Mouse (Mus musculus): ENCODE data around the gene Fosl2.

The Fosl2 gene

GRCm38 (mm10) chr5:32134051-32134732, 1.4 kb upstream of the Fosl2 start:
- peak in 1 of 2 experiments; percentile 81 for DNase-seq (ENCODE audit: low spot score in 2 of 2)

GRCm38 (mm10) chr5:32134903-32135335, 682 bp upstream of the Fosl2 start:
- DNase-seq (ENCODE audit: low spot score in 2 of 2) = peak in 1 of 2 experiments; percentile 74

- peak in 1 of 2 experiments; percentile 75 for DNase-seq (ENCODE audit: low spot score in 2 of 2)
These were observed 781 bp downstream of the Fosl2 start for GRCm38 (mm10) chr5:32136301-32136863.

- DNase-seq (ENCODE audit: low spot score in 2 of 2) = no peak
These were observed 1.5 kb downstream of the Fosl2 start for GRCm38 (mm10) chr5:32137106-32137522.

- DNase-seq (ENCODE audit: low spot score in 2 of 2) = no peak
These were observed 3.0 kb downstream of the Fosl2 start for GRCm38 (mm10) chr5:32138446-32139195.

GRCm38 (mm10) chr5:32139516-32140037, 4.0 kb downstream of the Fosl2 start:
- peak in 1 of 2 experiments; percentile 50 for DNase-seq (ENCODE audit: low spot score in 2 of 2)

GRCm38 (mm10) chr5:32141899-32142298, 6.3 kb downstream of the Fosl2 start:
- DNase-seq (ENCODE audit: low spot score in 2 of 2) = no peak

- DNase-seq (ENCODE audit: low spot score in 2 of 2) = no peak
These were observed 7.9 kb downstream of the Fosl2 start for GRCm38 (mm10) chr5:32143433-32143970.

- DNase-seq (ENCODE audit: low spot score in 2 of 2) = no peak
These were observed 10.7 kb downstream of the Fosl2 start for GRCm38 (mm10) chr5:32146281-32146680.

GRCm38 (mm10) chr5:32148593-32148992, 13.0 kb downstream of the Fosl2 start:
- no peak for DNase-seq (ENCODE audit: low spot score in 2 of 2)

- DNase-seq (ENCODE audit: low spot score in 2 of 2) = no peak
These were observed 15.6 kb downstream of the Fosl2 start for GRCm38 (mm10) chr5:32151244-32151643.

- no peak for DNase-seq (ENCODE audit: low spot score in 2 of 2)
These were observed 17.3 kb downstream of the Fosl2 start for GRCm38 (mm10) chr5:32152725-32153417.

- DNase-seq (ENCODE audit: low spot score in 2 of 2) = no peak
These were observed 17.8 kb downstream of the Fosl2 start for GRCm38 (mm10) chr5:32153418-32153740.

GRCm38 (mm10) chr5:32153791-32154490, 18.3 kb downstream of the Fosl2 start:
- no peak for DNase-seq (ENCODE audit: low spot score in 2 of 2)

- DNase-seq (ENCODE audit: low spot score in 2 of 2) = no peak
These were observed 19.5 kb downstream of the Fosl2 start for GRCm38 (mm10) chr5:32154931-32155688.

- DNase-seq (ENCODE audit: low spot score in 2 of 2) = no peak
These were observed 20.3 kb downstream of the Fosl2 start for GRCm38 (mm10) chr5:32155927-32156326.

GRCm38 (mm10) chr5:32163478-32164043, 28.0 kb downstream of the Fosl2 start:
- no peak for DNase-seq (ENCODE audit: low spot score in 2 of 2)

GRCm38 (mm10) chr5:32172188-32172587, 36.6 kb downstream of the Fosl2 start:
- no peak for DNase-seq (ENCODE audit: low spot score in 2 of 2)

- DNase-seq (ENCODE audit: low spot score in 2 of 2) = no peak
These were observed 41.2 kb downstream of the Fosl2 start for GRCm38 (mm10) chr5:32176800-32177199.

GRCm38 (mm10) chr5:32177737-32178136, 42.1 kb downstream of the Fosl2 start:
- no peak for DNase-seq (ENCODE audit: low spot score in 2 of 2)

Measured in urinary bladder, adult 18-20 months (tissue).